Mouse (Mus musculus): Measurements from ENCODE around the gene Mroh2a.
"Not testable (repeated sequence)": the region's sequence is repeated elsewhere in the genome, so short reads cannot be mapped to it uniquely, and the experiment has no call there.

The Mroh2a gene

DNA sequence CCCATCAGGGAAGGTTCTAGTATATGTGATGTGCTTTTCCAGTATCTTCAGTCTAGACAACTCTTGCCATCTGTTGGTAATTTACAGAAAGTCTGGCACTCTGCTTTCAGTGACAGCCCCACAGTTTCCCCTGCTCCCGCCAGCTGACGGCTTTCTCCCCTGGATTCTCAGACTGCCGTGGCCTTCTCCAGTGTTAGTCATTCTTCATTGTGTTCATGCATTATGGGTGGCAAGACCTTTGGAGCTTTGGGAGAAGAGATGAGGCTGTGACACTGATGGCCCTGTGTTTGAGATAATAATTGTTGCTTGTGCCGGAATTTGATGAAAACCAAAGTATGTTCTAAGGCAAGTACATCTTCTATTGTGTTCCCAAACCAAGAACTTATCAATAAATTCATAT lies 8.2 kb upstream of the Mroh2a start:
- peak in 1 of 2 experiments; percentile 58 for DNase-seq (ENCODE audit: low spot score in 2 of 2)

DNA sequence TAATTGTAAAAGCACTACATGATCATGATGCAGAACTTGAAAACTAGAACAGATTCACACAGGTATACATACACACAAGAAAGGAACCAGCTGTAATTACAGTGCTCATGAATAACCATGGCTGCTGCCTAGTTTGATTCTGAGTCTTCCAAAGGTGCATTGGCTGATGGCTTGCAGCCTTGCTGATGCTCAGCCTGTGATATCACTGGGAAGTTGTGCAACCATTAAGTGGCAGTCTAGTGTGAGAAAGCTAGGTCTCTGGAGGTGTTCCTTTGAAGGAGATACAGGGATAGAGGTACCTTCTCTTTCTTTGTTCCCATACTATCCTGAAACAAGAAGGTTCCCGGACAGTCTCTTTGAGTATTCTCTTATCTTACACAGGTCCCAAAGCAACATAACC lies 7.7 kb upstream of the Mroh2a start:
- DNase-seq (ENCODE audit: low spot score in 2 of 2), result peak in 1 of 2 experiments; percentile 57

DNA sequence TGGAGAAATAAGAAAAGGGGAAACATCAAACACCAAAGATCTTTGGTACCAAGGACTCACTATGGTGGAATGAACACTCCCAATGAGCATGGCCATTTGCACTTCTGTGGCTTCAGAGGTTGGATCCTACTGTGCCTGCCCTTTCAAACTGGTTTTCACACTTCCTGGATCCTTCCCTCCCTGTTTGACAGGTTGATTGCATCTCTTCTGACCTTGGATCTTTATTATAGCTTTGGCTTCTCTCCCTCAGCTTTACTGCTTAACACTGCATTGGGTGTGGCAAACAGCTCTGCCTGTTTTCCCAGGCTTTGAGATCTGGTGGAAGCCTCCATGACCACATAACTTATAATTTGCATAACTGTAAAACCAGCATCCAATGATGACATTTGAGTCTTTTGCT lies 6.5 kb upstream of the Mroh2a start:
- peak in 1 of 2 experiments; percentile 63 for DNase-seq (ENCODE audit: low spot score in 2 of 2)

DNA sequence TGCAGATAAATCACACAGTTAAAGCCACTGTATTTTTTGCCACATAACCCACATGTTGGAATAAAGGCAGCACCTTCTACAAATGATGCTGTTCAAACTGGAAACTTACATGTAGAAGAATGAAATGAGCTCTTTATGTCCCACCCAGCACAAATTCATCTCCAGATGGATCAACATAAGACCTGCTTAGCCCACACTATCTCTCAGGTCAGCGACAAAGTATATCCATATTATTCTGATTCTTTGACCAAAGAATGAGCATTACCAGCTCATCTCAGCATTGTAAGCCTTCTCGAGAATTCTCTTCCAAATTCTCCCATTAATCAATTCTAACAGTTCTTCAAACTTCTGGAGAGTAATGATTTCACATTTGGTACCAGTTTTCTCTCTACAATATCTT lies 4.6 kb upstream of the Mroh2a start:
- DNase-seq (ENCODE audit: low spot score in 2 of 2), result peak in 1 of 2 experiments; percentile 0

DNA sequence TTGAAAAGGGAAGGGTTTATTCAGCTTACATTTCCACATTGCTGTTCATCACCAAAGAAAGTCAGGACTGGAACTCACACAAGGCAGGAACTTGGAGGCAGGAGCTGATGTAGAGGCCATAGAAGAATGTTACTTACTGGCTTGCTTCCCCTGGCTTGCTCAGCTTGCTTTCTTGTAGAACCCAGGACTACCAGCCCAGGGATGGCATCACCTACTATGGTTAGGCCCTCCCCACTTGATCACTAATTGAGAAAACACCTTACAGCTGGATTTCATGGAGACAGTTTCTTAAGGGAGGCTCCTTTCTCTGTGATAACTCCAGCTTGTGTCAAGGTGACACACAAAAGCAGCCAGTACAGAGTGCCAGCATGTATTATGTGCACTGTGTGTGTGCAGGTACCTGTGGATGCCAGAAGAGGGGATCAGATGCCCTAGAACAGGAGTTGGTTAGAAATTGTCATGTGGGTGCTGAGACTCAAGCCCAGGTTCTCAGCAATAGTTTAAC lies 3.7 kb upstream of the Mroh2a start:
- peak in 1 of 2 experiments; percentile 60 for DNase-seq (ENCODE audit: low spot score in 2 of 2)

DNA sequence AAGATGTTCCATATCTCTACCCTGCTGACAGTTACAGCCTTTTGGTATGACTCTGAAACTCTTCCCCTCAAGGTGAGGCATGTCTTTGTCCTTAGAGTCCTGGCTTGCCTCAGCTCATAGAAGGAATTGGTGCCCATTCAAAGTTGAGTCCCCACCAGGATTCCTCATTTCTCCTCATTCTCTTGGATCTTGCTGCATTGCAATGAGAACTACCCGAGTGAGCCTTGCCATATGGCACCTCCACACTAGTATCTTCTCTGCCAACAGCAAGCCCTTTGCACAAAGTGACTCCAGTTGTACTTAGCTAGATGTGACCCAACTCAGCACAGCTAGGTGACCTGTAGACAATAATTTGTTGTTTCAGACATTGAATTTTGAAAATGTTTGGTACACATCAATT lies 3.2 kb upstream of the Mroh2a start:
- DNase-seq (ENCODE audit: low spot score in 2 of 2), result peak in 1 of 2 experiments; percentile 70

DNA sequence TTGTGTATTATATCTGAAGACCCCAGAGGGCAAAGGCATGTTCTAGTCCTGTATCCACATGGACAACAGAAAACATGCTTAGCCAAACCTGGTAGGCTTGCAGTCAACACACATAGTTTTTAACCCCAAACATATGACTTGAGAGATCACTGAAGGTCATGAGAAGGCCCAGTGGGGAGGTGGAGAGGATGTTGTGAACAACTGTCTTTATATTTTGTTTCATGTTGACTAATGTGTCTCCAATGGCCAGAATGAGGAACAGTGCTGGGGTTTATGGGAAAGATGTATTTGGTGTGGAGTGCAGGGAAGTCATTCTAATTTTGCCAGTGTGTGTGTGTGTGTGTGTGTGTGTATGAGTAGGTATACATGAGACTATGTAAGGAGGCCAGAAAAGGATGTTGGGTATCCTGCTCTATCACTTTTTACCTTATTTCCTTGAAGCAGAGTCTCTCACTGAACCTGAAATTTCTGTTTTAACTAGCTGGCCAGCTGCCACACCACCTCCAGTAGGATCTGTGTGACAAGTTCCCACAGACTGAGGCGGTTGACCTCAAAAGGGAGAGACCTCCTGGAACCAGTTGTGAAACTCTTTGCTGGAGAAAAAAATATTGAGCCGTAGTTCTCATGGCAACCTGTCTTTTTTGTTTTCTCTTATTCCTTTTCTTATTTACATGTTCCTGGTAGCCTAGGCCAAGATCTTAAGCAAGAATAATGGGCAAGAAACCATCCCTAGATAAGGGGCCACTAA lies 2.6 kb upstream of the Mroh2a start:
- DNase-seq (ENCODE audit: low spot score in 2 of 2), result peak in 1 of 2 experiments; percentile 77

DNA sequence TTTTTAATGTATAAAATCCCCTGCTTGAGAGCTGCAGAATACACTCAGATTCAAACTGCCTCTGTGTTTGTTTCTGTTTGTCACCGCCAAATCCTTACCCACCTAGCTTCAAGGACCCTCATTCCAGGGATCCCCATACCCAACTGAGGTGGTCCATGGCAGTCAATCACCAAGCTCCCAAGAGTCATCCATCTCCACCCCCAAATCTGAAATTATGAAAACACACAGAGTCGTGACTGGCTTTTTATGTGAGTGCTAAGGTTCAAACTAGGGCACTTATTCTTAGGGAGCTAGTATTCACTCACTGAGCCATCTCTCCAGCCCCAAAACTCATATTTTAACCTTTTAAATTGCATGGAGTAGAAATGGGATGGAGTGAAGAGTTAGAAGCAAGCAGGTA lies 1.5 kb upstream of the Mroh2a start:
- DNase-seq (ENCODE audit: low spot score in 2 of 2), result not testable (repeated sequence)

DNA sequence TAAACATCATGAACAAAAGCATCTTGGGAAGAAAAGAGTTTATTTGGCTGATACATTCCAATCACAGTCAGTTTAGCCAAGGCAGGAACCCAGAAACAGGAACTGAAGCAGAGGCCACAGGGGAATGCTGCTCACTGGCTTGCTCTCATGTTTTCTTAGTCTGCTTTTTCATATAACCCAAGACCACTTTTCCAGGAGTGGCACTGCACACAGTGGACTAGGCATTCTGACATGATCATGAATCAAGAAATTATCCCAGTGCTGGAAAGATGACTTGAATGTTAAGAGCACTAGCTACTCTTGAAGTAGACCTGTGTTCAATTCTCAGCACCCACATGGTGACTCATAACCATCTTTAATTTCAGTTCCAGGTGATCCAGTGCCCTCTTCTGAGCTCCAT lies 1.0 kb upstream of the Mroh2a start:
- DNase-seq (ENCODE audit: low spot score in 2 of 2), result no peak

DNA sequence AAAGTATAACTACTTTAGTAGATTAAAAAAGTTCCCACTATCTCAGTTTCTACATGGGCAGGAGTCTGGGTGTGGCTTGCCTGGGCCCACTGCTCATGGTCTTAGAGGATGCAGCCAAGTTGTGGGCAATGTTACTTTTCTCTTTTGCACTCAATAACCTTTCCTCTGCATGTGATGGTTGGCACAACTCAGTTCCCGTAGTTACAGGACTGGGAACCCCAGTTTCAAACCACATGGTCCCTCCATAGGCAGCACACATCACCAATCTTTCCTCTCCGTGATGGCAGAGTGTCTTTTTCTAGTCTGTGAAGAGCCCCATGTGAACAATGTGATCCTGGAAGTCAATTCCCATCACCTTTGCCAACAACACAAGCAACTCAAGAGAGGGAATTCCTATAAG lies 696 bp downstream of the Mroh2a start:
- DNase-seq (ENCODE audit: low spot score in 2 of 2), result peak in 1 of 2 experiments; percentile 62

DNA sequence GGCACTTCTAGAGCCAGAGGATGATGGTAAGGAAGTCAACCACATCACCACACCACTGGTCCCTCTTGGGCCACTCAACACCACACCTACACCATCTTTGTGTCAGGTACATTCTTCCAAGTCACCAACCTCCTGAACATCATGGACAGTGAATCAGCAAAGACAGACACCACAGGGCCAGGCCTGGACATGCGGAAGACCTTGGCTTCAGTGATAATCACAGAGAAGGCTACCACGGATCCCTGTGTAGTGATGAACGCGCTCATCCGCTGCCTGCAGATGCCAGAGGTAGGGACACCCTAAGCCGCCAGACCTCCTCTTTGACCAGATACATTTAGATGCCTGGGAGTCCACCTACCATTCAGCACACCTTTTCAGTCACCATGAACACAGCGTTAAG lies 1.3 kb downstream of the Mroh2a start:
- peak in 1 of 2 experiments; percentile 76 for DNase-seq (ENCODE audit: low spot score in 2 of 2)

DNA sequence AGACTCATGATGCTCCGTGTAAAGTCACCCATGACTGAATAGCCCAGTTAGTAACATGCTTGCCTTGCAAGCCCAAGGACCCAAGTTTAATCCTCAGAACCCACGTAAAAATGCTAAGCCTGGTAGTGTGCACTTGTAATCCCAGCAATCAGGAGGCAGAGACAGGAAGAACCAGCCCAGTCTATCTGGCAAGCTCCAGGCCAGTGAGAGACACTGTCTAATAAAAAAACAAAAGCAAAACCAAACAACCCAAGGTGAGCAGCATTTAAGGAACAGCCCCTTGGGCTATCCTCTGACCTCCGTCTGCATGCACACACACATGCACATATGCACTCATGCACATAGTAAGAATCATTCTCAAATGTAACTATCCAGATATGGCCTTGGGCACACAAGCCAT lies 2.8 kb downstream of the Mroh2a start:
- DNase-seq (ENCODE audit: low spot score in 2 of 2), result peak; percentile 23 to 62

DNA sequence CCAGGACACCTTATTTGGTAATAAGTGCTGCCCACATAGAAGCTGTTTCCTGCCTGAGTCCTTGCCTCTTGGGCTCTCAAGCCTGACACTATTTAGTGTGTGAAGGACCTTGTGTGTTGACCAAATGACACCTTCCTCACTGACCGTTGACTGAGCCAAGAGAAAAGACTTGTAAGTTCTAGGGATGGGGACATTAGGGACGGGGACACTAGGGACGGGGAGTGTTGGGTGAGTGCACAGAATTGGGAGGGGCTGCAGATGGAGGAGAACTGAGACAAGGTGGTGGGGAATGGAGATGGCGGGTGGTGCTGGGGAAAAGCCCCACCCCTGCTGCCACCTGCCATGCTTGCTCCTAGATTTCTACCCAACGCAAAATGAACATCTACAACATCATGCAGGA lies 3.2 kb downstream of the Mroh2a start:
- DNase-seq (ENCODE audit: low spot score in 2 of 2), result peak; percentile 52 to 82

DNA sequence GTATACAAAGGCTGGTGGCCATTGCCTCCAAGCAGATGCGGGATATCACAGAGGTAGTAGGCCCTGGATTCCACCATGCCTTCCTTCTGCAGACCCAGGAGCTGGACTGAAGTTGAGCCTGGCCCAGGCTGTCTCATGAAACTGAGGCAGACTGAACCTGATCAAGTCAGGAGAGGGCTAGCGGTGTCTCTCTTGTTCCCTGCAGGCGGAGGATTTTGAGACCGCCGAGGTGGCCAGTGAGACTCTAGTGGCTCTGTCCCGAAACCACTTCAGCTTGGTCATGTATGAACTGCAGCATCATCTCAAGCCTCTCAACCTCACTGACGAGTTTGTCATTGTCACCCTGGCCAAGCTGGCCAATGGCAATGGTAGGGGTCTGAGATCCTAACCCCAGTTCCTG lies 3.6 kb downstream of the Mroh2a start:
- peak; percentile 38 to 79 for DNase-seq (ENCODE audit: low spot score in 2 of 2)

DNA sequence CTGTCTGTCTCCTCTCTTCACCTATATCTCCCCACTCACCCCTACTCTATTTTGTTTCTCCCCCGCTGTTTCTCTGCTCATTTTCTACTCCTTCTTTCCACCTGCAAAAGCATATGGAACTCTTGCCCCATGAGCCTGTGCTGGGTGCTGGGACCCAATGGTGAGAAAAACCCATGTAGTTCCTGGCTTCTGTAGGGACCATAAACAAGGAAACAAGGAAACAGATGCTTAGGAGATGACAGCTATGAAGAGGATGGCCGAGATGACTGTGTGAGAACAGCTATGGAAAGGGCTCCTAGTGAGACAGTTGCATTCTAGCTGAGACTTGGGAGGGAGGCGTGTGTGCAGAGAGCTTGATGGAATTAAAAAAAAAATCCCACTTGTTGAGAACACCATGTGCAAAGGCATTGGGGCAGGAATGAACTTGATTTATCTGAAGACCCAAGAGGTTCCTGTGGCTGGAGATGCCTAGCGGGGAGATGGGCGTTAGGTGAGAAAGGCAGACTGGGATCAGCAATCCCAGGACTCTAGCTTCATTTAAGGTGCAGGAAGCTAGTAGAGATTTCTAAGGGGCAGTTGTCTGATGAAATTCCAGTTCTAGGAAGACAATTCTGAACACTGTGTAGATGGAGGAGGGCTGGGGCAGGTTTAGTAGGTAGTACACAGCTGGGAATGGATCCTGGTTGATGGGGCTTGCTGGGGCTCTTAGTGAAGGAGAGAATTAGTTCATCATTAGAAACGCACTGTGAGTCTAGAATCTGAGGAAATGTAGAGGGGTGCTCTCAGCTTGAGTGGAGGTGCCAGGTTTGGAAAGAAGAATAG lies 4.4 kb downstream of the Mroh2a start:
- DNase-seq (ENCODE audit: low spot score in 2 of 2), result peak; percentile 19 to 65

DNA sequence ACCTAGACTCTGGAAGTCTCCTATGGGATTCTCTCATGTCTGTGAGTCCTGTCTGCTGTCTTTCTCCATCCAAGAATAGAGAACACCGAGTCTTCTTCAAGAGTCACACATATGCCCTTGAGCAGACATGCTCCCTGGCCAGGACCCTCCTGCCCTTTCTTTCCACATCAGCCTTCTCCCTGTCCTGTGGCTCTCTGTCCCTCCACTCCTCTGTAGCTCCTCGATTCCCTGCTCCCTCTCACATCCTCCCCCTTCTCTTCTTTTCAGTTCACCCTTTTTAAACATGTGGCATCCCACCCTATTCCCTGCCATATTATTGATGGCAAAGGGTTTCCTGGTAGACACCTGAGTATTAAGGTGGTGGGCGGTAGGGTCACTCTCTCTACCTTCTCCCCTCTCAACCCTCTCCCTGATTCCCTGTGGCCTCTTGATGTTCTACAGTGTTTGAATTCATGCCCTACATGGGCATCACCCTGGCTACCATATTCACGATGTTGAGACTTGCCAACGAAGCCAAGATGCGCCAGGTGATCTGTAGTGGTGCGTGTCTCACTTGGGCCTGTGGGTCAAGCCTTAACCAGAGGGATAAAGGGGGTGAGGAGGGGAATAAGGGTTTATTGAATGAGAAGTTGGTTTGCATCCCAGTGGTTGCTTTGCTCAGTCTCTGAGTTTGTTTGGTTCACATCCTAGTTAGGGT lies 5.2 kb downstream of the Mroh2a start:
- peak; percentile 34 to 77 for DNase-seq (ENCODE audit: low spot score in 2 of 2)

DNA sequence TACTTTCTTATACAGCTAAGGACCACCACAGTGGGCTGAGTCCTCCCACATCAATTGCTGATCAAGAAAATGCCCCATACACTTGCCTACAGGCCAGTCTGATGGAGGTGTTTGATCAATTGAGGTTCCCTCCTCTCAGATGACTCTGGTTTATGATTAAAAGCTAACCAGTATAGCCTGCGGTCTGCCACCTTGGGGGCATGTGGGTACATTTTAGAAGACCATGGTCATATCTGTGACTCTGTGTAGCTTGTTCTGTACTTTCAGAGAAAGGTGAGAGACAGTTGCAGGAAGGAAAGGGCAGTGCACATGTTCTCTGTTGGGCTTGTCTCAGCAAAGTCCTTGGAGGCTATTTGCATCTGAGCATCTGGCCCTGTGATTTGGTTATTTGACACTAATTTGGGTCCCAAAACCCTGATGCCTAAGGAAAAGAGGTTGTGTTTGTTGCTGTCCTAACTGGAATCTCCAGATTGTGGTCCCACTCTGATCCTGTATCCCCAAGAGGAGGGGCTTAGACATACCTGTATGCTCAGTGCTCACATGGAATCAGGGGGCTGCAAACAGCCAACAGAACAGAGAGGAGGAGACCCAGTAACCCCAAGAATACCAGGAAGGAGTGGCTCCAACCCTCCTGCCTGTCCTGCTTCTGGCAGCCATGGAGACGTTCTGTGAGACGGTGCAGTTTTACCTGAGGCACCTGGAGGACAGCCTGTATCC lies 6.0 kb downstream of the Mroh2a start:
- DNase-seq (ENCODE audit: low spot score in 2 of 2), result peak in 1 of 2 experiments; percentile 59

DNA sequence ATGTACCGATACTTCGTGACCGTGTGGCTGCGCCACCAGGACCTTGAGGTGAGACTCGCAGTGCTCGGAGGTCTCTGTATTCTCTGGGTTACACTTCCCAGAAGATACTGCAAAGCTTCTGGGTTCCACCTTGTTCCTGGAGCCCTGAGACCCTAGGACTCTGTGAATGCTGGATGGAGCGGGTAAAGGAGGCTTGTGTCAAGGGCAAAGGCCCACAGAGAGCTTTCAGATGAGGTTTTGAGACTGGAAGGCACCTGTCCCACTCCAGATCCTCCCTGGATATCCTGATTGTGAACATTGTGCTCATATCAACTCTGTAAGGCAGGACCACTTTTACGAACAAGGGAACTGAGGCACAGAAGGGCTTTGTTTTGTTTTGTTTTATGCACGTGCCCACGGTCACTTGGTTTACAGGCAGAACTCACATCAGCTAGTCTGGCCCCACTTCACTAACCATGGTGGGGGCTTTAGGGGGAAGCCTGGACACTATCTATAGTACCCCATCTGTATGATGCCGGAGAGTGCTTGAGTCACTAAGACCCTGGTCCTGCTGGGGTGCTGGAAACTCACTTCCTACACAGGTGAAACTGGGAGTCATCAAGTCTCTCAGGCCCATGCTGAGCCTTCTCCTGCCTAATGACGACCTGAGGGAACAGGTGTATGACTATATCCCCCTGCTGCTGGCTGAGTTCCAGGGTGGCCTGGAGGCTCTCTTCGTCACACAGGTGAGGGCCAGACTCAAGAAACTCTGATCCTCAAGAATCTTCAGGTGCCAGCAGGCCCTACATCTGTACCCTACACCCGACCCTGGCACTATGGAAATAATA lies 6.8 kb downstream of the Mroh2a start:
- peak in 1 of 2 experiments; percentile 88 for DNase-seq (ENCODE audit: low spot score in 2 of 2)

DNA sequence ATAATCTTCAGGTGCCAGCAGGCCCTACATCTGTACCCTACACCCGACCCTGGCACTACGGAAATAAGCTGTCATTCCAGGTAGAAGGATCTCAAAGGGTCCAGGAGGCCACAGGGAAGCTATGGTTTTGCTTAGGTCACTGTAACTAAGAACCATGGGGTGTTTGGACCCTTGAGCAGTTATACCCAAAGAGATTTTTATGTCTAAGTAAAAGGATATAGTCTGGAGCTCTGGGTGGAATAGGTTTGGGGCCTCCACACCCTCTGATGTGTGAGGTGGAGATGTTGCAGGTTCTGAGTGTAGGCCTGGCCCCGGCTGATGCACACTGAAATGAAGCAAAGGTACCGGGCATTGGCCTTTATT lies 7.4 kb downstream of the Mroh2a start:
- DNase-seq (ENCODE audit: low spot score in 2 of 2), result no peak

DNA sequence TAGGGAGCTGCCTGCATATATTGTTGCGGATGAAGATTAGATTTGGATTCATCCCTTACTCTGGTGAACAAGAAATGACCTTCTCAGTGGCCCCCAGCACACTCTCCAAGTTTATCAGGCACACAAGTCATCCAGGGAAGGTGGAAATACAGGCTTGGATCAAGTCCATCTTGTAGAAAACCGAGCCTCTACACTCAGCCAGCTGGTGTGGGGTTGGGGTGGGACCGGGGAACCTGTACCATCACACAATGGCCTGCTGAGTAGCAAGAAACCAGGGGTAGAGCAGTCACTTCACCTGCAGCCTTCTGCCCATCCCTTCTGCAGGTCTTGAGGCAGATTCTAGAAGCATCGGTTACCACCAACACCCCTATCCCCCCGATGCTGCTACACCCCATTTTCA lies 7.9 kb downstream of the Mroh2a start:
- DNase-seq (ENCODE audit: low spot score in 2 of 2), result no peak
